Mouse (Mus musculus): ENCODE results near the gene Dock3.

GRCm38 (mm10) chr9:106891829-106892551 is 339.7 kb downstream of the Dock3 start, which contains the start of gene Manf:
- TF ChIP-seq CTCF (IDR thresholded peaks at IDR 0.05; ENCODE audit: low read depth, low read length) (no peak), POLR2A (IDR thresholded peaks at IDR 0.05; ENCODE audit: borderline replicate concordance, low read depth, low read length) (peak; percentile 84; the same call in 1 of the 2 replicates)
